Mouse (Mus musculus) lung, postnatal 0 days (tissue): ENCODE results near the gene Pdhb. TPM values are rescaled to one million over a fixed set of nuclear protein-coding genes. Genes with fewer than 3 reads are reported as not detected.

Experiments
- ATAC-seq: fragments of 200-750 bp; cut with Nextera tagmentation; 2 replicates; pipeline ENCODE4 v1.8.0; 2017; ENCODE audit warnings: moderate library complexity
- DNase-seq: peaks from one replicate; pipeline ENCODE4 v3.0.0-alpha.2; 2016; ENCODE audit warnings: low spot score
- H3K27ac ChIP-seq: fragments of 300-500 bp; sonication (generic); 2 replicates; pipeline ENCODE4 v1.5.1; 2014; ENCODE audit warnings: antibody characterized with exemption, mild to moderate bottlenecking, low read length, mixed read lengths
- H3K27me3 ChIP-seq: fragments of 300-500 bp; sonication (generic); replicated peaks from 2 replicates; pipeline ENCODE4 v1.6.1; 2014; ENCODE audit warnings: low read length, mixed read lengths; ENCODE audit not compliant: insufficient read depth
- H3K36me3 ChIP-seq: fragments of 300-500 bp; sonication (generic); 2 replicates; pipeline ENCODE4 v1.6.1; 2014; ENCODE audit warnings: low read length, mixed read lengths; ENCODE audit not compliant: insufficient read depth
- H3K4me1 ChIP-seq: fragments of 300-500 bp; sonication (generic); 2 replicates; pipeline ENCODE4 v1.6.1; 2014; ENCODE audit warnings: antibody characterized with exemption, low read depth, low read length, mixed read lengths; ENCODE audit not compliant: insufficient read depth
- H3K4me2 ChIP-seq: fragments of 300-500 bp; sonication (generic); replicated peaks from 2 replicates; pipeline ENCODE4 v1.6.1; 2014; ENCODE audit warnings: low read depth, mild to moderate bottlenecking, low read length, moderate library complexity, mixed read lengths
- H3K4me3 ChIP-seq: fragments of 300-500 bp; sonication (generic); 2 replicates; pipeline ENCODE4 v1.5.1; 2014; ENCODE audit warnings: low read depth, low read length
- H3K9ac ChIP-seq: fragments of 300-500 bp; sonication (generic); replicated peaks from 2 replicates; pipeline ENCODE4 v1.6.1; 2014; ENCODE audit warnings: low read depth, mild to moderate bottlenecking
- H3K9me3 ChIP-seq: fragments of 300-500 bp; sonication (generic); 2 replicates; pipeline ENCODE4 v1.6.1; 2016; ENCODE audit warnings: low read length, mixed read lengths
- CTCF ChIP-seq: IDR thresholded peaks from 2 replicates; pipeline ENCODE4 v1.5.1; 2016; ENCODE audit warnings: antibody characterized with exemption, mild to moderate bottlenecking
- EP300 ChIP-seq: IDR thresholded peaks from 2 replicates; pipeline ENCODE4 v1.6.1; 2016; ENCODE audit warnings: antibody characterized with exemption, mild to moderate bottlenecking, control low read depth
- WGBS: fragments of 180-500 bp; shearing (Covaris S2); extraction: QIAGEN DNeasy Blood & Tissue Kit; methylation state at CpG from one replicate; pipeline ENCODE4 v1.1.7; 2014; 5-methylcytosine and 5-hydroxymethylcytosine counted together
- polyA plus RNA-seq: library from polyadenylated mRNA; unstranded; fragments of >200 nt; fragmentation: Nextera tagmentation; extraction: Ambion mirVana; gene quantifications from 2 replicates; pipeline ENCODE4 v1.2.1, GENCODE M21; 2015

Pdhb gene
- polyA plus RNA-seq, 1 experiment from 2014 or later: 140 TPM

- no peaks in the 10 kb centered on the region for H3K27me3 ChIP-seq
- H3K9ac ChIP-seq: no peak overlapping the region
- no peak for ATAC-seq
- H3K4me1 ChIP-seq: peaks cover 11% of the 10 kb centered on the region; the same call in 1 of the 2 replicates
- H3K27ac ChIP-seq: no peak overlapping the region
- no peak for TF ChIP-seq CTCF
- no peak for TF ChIP-seq EP300
- H3K36me3 ChIP-seq: no peaks in the 10 kb centered on the region
- H3K4me2 ChIP-seq: no peak overlapping the region
- H3K4me3 ChIP-seq: no peak overlapping the region
- DNase-seq: no peak
- H3K9me3 ChIP-seq: no peaks in the 10 kb centered on the region
- 54% methylated on average over 7 of the region's 7 CpGs for WGBS
Observed at GRCm38 (mm10) chr14:8218238-8218637, 45.4 kb upstream of the Pdhb start.

GRCm38 (mm10) chr14:8216100-8216499 lies 43.3 kb upstream of the Pdhb start:
- Histone ChIP-seq H3K9me3 (no peaks in the 10 kb centered on the region), H3K9ac (no peak overlapping the region), H3K4me1 (peaks cover 11% of the 10 kb centered on the region; the same call in 1 of the 2 replicates), H3K4me3 (no peak overlapping the region), H3K27me3 (no peaks in the 10 kb centered on the region), H3K27ac (no peak overlapping the region), H3K4me2 (peak overlapping the region; percentile 83; the same call in 1 of the 2 replicates), H3K36me3 (no peaks in the 10 kb centered on the region)
- 53% methylated on average over 5 of the region's 5 CpGs for WGBS
- TF ChIP-seq CTCF (no peak), EP300 (no peak)
- DNase-seq (peak; percentile 60), ATAC-seq (no peak)

- Histone ChIP-seq H3K4me1 (peaks cover 11% of the 10 kb centered on the region; the same call in 1 of the 2 replicates), H3K9ac (no peak overlapping the region), H3K4me3 (peak overlapping the region; percentile 81), H3K27me3 (no peaks in the 10 kb centered on the region), H3K4me2 (peak overlapping the region; percentile 83), H3K9me3 (no peaks in the 10 kb centered on the region), H3K36me3 (no peaks in the 10 kb centered on the region), H3K27ac (no peak overlapping the region)
- TF ChIP-seq CTCF (peak; percentile 18; the same call in 1 of the 2 replicates), EP300 (no peak)
- ATAC-seq (no peak), DNase-seq (peak; percentile 24)
- WGBS: 29% methylated on average over 21 of the region's 21 CpGs
Observed at GRCm38 (mm10) chr14:8215208-8215778, 42.5 kb upstream of the Pdhb start.

- H3K4me3 ChIP-seq: peak overlapping the region; percentile 81
- peak; percentile 71 for DNase-seq
Observed at GRCm38 (mm10) chr14:8214299-8215207, 41.7 kb upstream of the Pdhb start.

GRCm38 (mm10) chr14:8213803-8214224 lies 41.0 kb upstream of the Pdhb start, which contains the start of gene Kctd6:
Gene Kctd6 (plus strand): TSS chr14:8214140.
- under 1% methylated on average over 31 of the region's 49 CpGs for WGBS
- DNase-seq: peak; percentile 99

More at GRCm38 (mm10) chr14:8214299-8215207, 41.7 kb upstream of the Pdhb start:
- peak overlapping the region; percentile 95 for H3K27ac ChIP-seq
- 2% methylated on average over 50 of the region's 63 CpGs for WGBS
- no peaks in the 10 kb centered on the region for H3K36me3 ChIP-seq
- no peak for TF ChIP-seq CTCF
- TF ChIP-seq EP300: no peak
- H3K4me1 ChIP-seq: peaks cover 11% of the 10 kb centered on the region; the same call in 1 of the 2 replicates
- no peaks in the 10 kb centered on the region for H3K27me3 ChIP-seq
- peak overlapping the region; percentile 88 for H3K9ac ChIP-seq
- no peaks in the 10 kb centered on the region for H3K9me3 ChIP-seq
- H3K4me2 ChIP-seq: peak overlapping the region; percentile 83
- peak; percentile 79 for ATAC-seq

GRCm38 (mm10) chr14:8212996-8213395 lies 40.2 kb upstream of the Pdhb start:
- WGBS: 69% methylated on average over 2 of the region's 2 CpGs
- Histone ChIP-seq H3K4me3 (no peak overlapping the region), H3K4me2 (no peak overlapping the region), H3K27ac (no peak overlapping the region), H3K36me3 (no peaks in the 10 kb centered on the region), H3K27me3 (no peaks in the 10 kb centered on the region), H3K9ac (no peak overlapping the region), H3K9me3 (no peaks in the 10 kb centered on the region), H3K4me1 (peaks cover 11% of the 10 kb centered on the region; the same call in 1 of the 2 replicates)
- TF ChIP-seq EP300 (no peak), CTCF (no peak)
- DNase-seq (no peak), ATAC-seq (no peak)

More at GRCm38 (mm10) chr14:8213803-8214224, 41.0 kb upstream of the Pdhb start, which contains the start of gene Kctd6:
- ATAC-seq: peak; percentile 99
- no peaks in the 10 kb centered on the region for H3K27me3 ChIP-seq
- H3K27ac ChIP-seq: peak within 1 kb of the TSS; percentile 95
- H3K4me2 ChIP-seq: peak within 1 kb of the TSS; percentile 83
- no peaks in the 10 kb centered on the region for H3K36me3 ChIP-seq
- TF ChIP-seq EP300 (no peak), CTCF (peak; percentile 74)
- H3K9ac ChIP-seq: peak within 1 kb of the TSS; percentile 88
- peaks cover 11% of the 10 kb centered on the region; the same call in 1 of the 2 replicates for H3K4me1 ChIP-seq
- H3K4me3 ChIP-seq: peak within 1 kb of the TSS; percentile 81
- no peaks in the 10 kb centered on the region for H3K9me3 ChIP-seq
